Mouse (Mus musculus) midbrain, embryonic 15.5 days (tissue): Measurements from ENCODE around the gene Gm45785. TPM values are rescaled to one million over a fixed set of nuclear protein-coding genes. Genes with fewer than 3 reads are reported as not detected.
A peak's percentile ranks its signal among the peaks of the same experiment; 100 is the strongest.

ENCODE experiments used
- ATAC-seq: fragments of 200-750 bp; cut with Nextera tagmentation; replicated peaks from 2 replicates; pipeline ENCODE4 v1.8.0; 2017; ENCODE audit warnings: moderate TSS enrichment
- H3K27ac ChIP-seq: fragments of 300-500 bp; sonication (generic); 2 replicates; pipeline ENCODE4 v1.5.1; 2015; ENCODE audit warnings: mild to moderate bottlenecking, inconsistent platforms
- H3K27me3 ChIP-seq: fragments of 300-500 bp; sonication (generic); replicated peaks from 2 replicates; pipeline ENCODE4 v1.6.1; 2015; ENCODE audit warnings: inconsistent platforms
- H3K36me3 ChIP-seq: fragments of 300-500 bp; sonication (generic); replicated peaks from 2 replicates; pipeline ENCODE4 v1.6.1; 2015; ENCODE audit warnings: inconsistent platforms
- H3K4me1 ChIP-seq: fragments of 300-500 bp; sonication (generic); 2 replicates; pipeline ENCODE4 v1.6.1; 2015; ENCODE audit warnings: inconsistent platforms
- H3K4me2 ChIP-seq: fragments of 300-500 bp; sonication (generic); 2 replicates; pipeline ENCODE4 v1.6.1; 2015; ENCODE audit warnings: inconsistent platforms, mild to moderate bottlenecking, moderate library complexity
- H3K4me3 ChIP-seq: fragments of 300-500 bp; sonication (generic); 2 replicates; pipeline ENCODE4 v1.5.1; 2015; ENCODE audit warnings: mild to moderate bottlenecking, inconsistent platforms
- H3K9ac ChIP-seq: fragments of 300-500 bp; sonication (generic); 2 replicates; pipeline ENCODE4 v1.6.1; 2015; ENCODE audit warnings: mild to moderate bottlenecking, inconsistent platforms
- H3K9me3 ChIP-seq: fragments of 300-500 bp; sonication (generic); 2 replicates; pipeline ENCODE4 v1.6.1; 2016; ENCODE audit warnings: inconsistent platforms
- WGBS: fragments of 180-500 bp; shearing (Covaris S2); methylation state at CpG from one replicate; pipeline ENCODE4 v1.1.7; 2015; ENCODE audit warnings: mixed read lengths; 5-methylcytosine and 5-hydroxymethylcytosine counted together
- polyA plus RNA-seq: library from polyadenylated mRNA; unstranded; fragments of >200 nt; fragmentation: Nextera tagmentation; extraction: Ambion mirVana; gene quantifications from 2 replicates; pipeline ENCODE4 v1.2.1, GENCODE M21; 2015

Gene Gm45785
- polyA plus RNA-seq, 1 experiment from 2014 or later: 0.23 TPM

GRCm38 (mm10) chr7:140856785-140857549, 836 bp upstream of the Gm45785 start, which contains the start of gene Ric8a:
Gene Ric8a (plus strand): TSS chr7:140856957.
- Histone ChIP-seq H3K9me3 (no peaks in the 10 kb centered on the region), H3K27ac (peak within 1 kb of the TSS; percentile 82), H3K9ac (peak within 1 kb of the TSS; percentile 62), H3K4me2 (peak within 1 kb of the TSS; percentile 96), H3K27me3 (no peaks in the 10 kb centered on the region), H3K36me3 (peaks cover 33% of the 10 kb centered on the region), H3K4me3 (peak within 1 kb of the TSS; percentile 57), H3K4me1 (peaks cover 42% of the 10 kb centered on the region)
- WGBS: under 1% methylated on average over 50 of the region's 50 CpGs
- ATAC-seq: peak; percentile 85

DNA sequence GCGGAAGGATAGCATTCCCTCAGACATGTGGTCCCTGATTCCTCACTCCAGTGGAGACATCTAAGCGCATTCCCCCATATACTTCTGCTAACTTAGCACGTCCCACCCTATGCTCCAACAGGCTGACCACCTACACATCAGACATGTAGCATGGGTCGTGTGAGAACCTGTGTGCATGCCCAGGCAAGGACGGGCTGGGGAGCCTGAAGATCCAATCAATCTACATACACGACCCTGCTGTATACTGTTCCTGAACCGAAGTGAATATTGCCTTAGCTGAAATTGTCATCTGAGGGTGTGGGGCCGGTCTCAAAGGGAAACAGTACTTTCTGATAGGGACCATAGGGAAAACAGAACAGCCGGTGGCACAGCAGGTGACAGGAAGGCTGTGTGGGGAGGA, 950 bp downstream of the Gm45785 start:
- Histone ChIP-seq H3K9me3 (no peaks in the 10 kb centered on the region), H3K4me3 (peak overlapping the region; percentile 57), H3K4me2 (peak overlapping the region; percentile 96), H3K4me1 (peaks cover 35% of the 10 kb centered on the region), H3K9ac (peak overlapping the region; percentile 62; the same call in 1 of the 2 replicates), H3K27ac (no peak overlapping the region), H3K36me3 (peaks cover 17% of the 10 kb centered on the region), H3K27me3 (no peaks in the 10 kb centered on the region)
- ATAC-seq: no peak
- 77% methylated on average over 9 of the region's 9 CpGs for WGBS

DNA sequence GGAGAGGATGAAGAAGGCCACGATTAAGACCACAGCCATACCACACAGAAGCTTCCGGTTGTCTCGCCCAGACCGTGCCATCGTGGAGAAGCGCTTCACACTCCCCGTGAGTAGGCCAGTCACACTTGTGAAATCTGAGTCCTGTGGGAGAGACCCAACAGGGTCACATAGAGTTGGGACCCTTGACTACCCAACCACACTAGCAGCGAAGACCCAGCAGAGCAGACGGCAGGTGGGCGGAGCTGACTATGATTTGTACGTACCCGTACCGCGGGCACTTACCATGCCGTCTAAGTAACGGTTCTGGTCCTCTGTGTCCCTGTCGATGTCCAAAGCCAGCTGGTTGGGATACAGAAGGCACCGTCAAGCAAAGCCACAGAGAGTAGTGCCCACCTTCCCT, 1.6 kb downstream of the Gm45785 start:
- no peak overlapping the region for H3K4me3 ChIP-seq
- no peak for ATAC-seq
- 95% methylated on average over 18 of the region's 18 CpGs for WGBS
- H3K9ac ChIP-seq: no peak overlapping the region
- H3K36me3 ChIP-seq: peaks cover 17% of the 10 kb centered on the region
- no peak overlapping the region for H3K4me2 ChIP-seq
- peaks cover 29% of the 10 kb centered on the region for H3K4me1 ChIP-seq
- H3K27ac ChIP-seq: no peak overlapping the region
- no peaks in the 10 kb centered on the region for H3K9me3 ChIP-seq
- no peaks in the 10 kb centered on the region for H3K27me3 ChIP-seq

- ATAC-seq: no peak
- Histone ChIP-seq H3K27ac (no peak overlapping the region), H3K9me3 (no peaks in the 10 kb centered on the region), H3K36me3 (peaks cover 17% of the 10 kb centered on the region), H3K9ac (no peak overlapping the region), H3K4me3 (no peak overlapping the region), H3K4me2 (no peak overlapping the region), H3K27me3 (no peaks in the 10 kb centered on the region), H3K4me1 (peaks cover 18% of the 10 kb centered on the region)
- 87% methylated on average over 9 of the region's 9 CpGs for WGBS
Observed at GRCm38 (mm10) chr7:140853386-140853785, 2.7 kb downstream of the Gm45785 start.

DNA sequence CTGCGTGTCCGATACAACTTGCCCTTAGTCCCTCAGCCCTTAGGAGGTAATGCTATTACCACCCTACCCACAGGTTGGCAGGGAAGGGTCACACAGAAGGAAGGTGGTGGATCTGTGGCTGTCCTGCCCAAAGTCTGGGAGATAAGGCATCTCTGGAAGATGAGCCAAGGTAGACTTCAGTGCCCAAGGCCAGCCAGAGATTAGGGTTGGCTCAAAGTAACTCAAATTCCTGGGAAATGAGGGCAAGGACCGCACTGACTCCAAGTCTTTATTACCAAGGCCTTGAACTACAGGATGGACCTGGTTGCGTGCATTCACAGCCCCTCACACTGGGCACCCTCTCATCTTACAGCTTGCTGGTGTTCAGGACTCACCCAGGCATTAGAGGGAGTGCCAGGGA, 4.2 kb downstream of the Gm45785 start:
- WGBS: 94% methylated on average over 4 of the region's 4 CpGs
- Histone ChIP-seq H3K4me1 (peaks cover 11% of the 10 kb centered on the region), H3K27me3 (no peaks in the 10 kb centered on the region), H3K4me3 (no peak overlapping the region), H3K9ac (no peak overlapping the region), H3K27ac (no peak overlapping the region), H3K9me3 (no peaks in the 10 kb centered on the region), H3K36me3 (peaks cover 17% of the 10 kb centered on the region), H3K4me2 (no peak overlapping the region)
- no peak for ATAC-seq

GRCm38 (mm10) chr7:140848591-140848990, 7.5 kb downstream of the Gm45785 start:
- H3K4me1 ChIP-seq: no peaks in the 10 kb centered on the region
- H3K27me3 ChIP-seq: peaks cover 11% of the 10 kb centered on the region; the same call in 1 of the 2 replicates
- peaks cover 9% of the 10 kb centered on the region for H3K36me3 ChIP-seq
- 93% methylated on average over 10 of the region's 10 CpGs for WGBS
- no peak overlapping the region for H3K4me2 ChIP-seq
- H3K4me3 ChIP-seq: no peak overlapping the region
- no peak for ATAC-seq
- no peak overlapping the region for H3K27ac ChIP-seq
- H3K9ac ChIP-seq: no peak overlapping the region
- H3K9me3 ChIP-seq: no peaks in the 10 kb centered on the region

- Histone ChIP-seq H3K27ac (no peak within 1 kb of the TSS), H3K4me3 (no peak within 1 kb of the TSS), H3K4me2 (no peak within 1 kb of the TSS), H3K9ac (no peak within 1 kb of the TSS), H3K27me3 (peaks cover 11% of the 10 kb centered on the region; the same call in 1 of the 2 replicates), H3K4me1 (no peaks in the 10 kb centered on the region), H3K9me3 (no peaks in the 10 kb centered on the region), H3K36me3 (peaks cover 3% of the 10 kb centered on the region; the same call in 1 of the 2 replicates)
- ATAC-seq: no peak
- 66% methylated on average over 11 of the region's 11 CpGs for WGBS
Observed at GRCm38 (mm10) chr7:140847755-140848580, 8.2 kb downstream of the Gm45785 start, which contains the start of gene Odf3. Gene Odf3 (plus strand): TSS chr7:140847805.

DNA sequence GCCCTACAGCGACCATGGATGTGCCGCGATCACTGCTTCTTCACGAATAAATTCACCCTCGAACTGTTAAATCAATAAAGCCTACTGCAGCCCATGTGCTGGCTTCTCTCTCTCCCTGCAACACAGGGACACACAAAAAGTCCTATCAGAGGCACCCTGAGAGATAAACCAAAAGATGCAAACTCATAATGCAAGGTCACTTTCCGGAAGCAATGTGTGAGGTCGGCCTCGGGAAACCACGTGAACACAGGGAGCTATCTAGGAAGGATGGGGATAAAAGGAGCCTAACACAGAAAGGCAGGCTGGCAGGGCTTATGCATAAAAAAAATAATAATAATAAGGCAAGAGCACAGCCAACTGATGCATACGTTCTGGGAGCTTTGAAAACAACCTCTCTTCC, 9.5 kb downstream of the Gm45785 start:
- Histone ChIP-seq H3K4me1 (no peaks in the 10 kb centered on the region), H3K9ac (no peak overlapping the region), H3K4me3 (no peak overlapping the region), H3K9me3 (no peaks in the 10 kb centered on the region), H3K27me3 (peaks cover 15% of the 10 kb centered on the region), H3K4me2 (no peak overlapping the region), H3K27ac (no peak overlapping the region), H3K36me3 (no peaks in the 10 kb centered on the region)
- WGBS: 86% methylated on average over 10 of the region's 10 CpGs
- ATAC-seq: no peak

- Histone ChIP-seq H3K4me3 (no peak overlapping the region), H3K27me3 (peaks cover 20% of the 10 kb centered on the region), H3K4me1 (no peaks in the 10 kb centered on the region), H3K36me3 (no peaks in the 10 kb centered on the region), H3K9me3 (no peaks in the 10 kb centered on the region), H3K9ac (no peak overlapping the region), H3K27ac (no peak overlapping the region), H3K4me2 (no peak overlapping the region)
- no peak for ATAC-seq
- 76% methylated on average over 4 of the region's 4 CpGs for WGBS
Observed at GRCm38 (mm10) chr7:140845683-140846082, 10.4 kb downstream of the Gm45785 start.

GRCm38 (mm10) chr7:140844905-140845665, 11.0 kb downstream of the Gm45785 start, which contains the start of gene Scgb1c1:
Gene Scgb1c1 (plus strand): TSS chr7:140845547.
- peaks cover 20% of the 10 kb centered on the region for H3K27me3 ChIP-seq
- no peak within 1 kb of the TSS for H3K9ac ChIP-seq
- no peak within 1 kb of the TSS for H3K27ac ChIP-seq
- H3K4me3 ChIP-seq: no peak within 1 kb of the TSS
- no peaks in the 10 kb centered on the region for H3K4me1 ChIP-seq
- ATAC-seq: peak; percentile 84
- H3K36me3 ChIP-seq: no peaks in the 10 kb centered on the region
- WGBS: 33% methylated on average over 14 of the region's 14 CpGs
- H3K4me2 ChIP-seq: no peak within 1 kb of the TSS; the same call in 1 of the 2 replicates
- H3K9me3 ChIP-seq: no peaks in the 10 kb centered on the region

DNA sequence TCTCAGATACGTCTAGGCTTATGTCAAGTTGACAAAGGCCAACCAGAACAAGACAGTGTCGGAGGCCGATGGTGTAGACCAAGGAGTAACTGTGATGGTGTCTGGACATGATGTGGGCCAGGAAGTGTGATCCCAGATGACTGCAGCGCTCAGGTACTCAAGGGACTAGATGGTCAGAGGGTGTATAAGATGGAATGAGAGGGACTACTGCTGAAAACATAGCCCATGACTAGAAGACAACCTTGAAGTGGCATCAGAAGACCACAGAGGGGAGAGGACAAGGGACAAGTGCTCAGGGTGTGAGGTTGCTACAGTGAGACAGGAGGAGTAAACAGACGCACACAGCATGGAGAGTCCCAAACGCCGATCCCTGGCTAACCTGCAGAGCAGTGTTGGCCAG, 12.3 kb downstream of the Gm45785 start:
- Histone ChIP-seq H3K4me3 (no peak overlapping the region), H3K27ac (no peak overlapping the region), H3K27me3 (peaks cover 20% of the 10 kb centered on the region), H3K9me3 (no peaks in the 10 kb centered on the region), H3K4me2 (no peak overlapping the region), H3K36me3 (no peaks in the 10 kb centered on the region), H3K4me1 (no peaks in the 10 kb centered on the region), H3K9ac (no peak overlapping the region)
- WGBS: 77% methylated on average over 7 of the region's 7 CpGs
- no peak for ATAC-seq
